Mouse (Mus musculus): ENCODE results near the gene Chst11. TPM values are rescaled to one million over a fixed set of nuclear protein-coding genes. Genes with fewer than 3 reads are reported as not detected.

Chst11 gene
- total RNA-seq, 1 experiment from 2014 or later: 34.0 TPM

- no peak for DNase-seq
These were observed 6.6 kb downstream of the Chst11 start for GRCm38 (mm10) chr10:82991756-82992519.

GRCm38 (mm10) chr10:82994284-82994683, 9.0 kb downstream of the Chst11 start:
- DNase-seq: no peak

GRCm38 (mm10) chr10:82997460-82997859, 12.2 kb downstream of the Chst11 start:
- no peak for DNase-seq

- DNase-seq: no peak
These were observed 14.9 kb downstream of the Chst11 start for GRCm38 (mm10) chr10:83000169-83000568.

GRCm38 (mm10) chr10:83000721-83001120, 15.4 kb downstream of the Chst11 start:
- no peak for DNase-seq

- no peak for DNase-seq
These were observed 18.6 kb downstream of the Chst11 start for GRCm38 (mm10) chr10:83003899-83004298.

- peak; percentile 49 for DNase-seq
These were observed 19.1 kb downstream of the Chst11 start for GRCm38 (mm10) chr10:83004389-83004788.

- DNase-seq: no peak
These were observed 19.7 kb downstream of the Chst11 start for GRCm38 (mm10) chr10:83005003-83005402.

GRCm38 (mm10) chr10:83006258-83006657, 21.0 kb downstream of the Chst11 start:
- no peak for DNase-seq

GRCm38 (mm10) chr10:83013984-83014383, 28.7 kb downstream of the Chst11 start:
- DNase-seq: no peak

GRCm38 (mm10) chr10:83015919-83016318, 30.6 kb downstream of the Chst11 start:
- no peak for DNase-seq

GRCm38 (mm10) chr10:83016779-83017178, 31.5 kb downstream of the Chst11 start:
- DNase-seq: no peak

GRCm38 (mm10) chr10:83017760-83018498, 32.6 kb downstream of the Chst11 start:
- DNase-seq: no peak

GRCm38 (mm10) chr10:83018521-83018920, 33.2 kb downstream of the Chst11 start:
- no peak for DNase-seq

GRCm38 (mm10) chr10:83019497-83020270, 34.4 kb downstream of the Chst11 start:
- DNase-seq: no peak

GRCm38 (mm10) chr10:83022616-83023015, 37.3 kb downstream of the Chst11 start:
- no peak for DNase-seq

GRCm38 (mm10) chr10:83026174-83026573, 40.9 kb downstream of the Chst11 start:
- no peak for DNase-seq

GRCm38 (mm10) chr10:83027673-83028072, 42.4 kb downstream of the Chst11 start:
- no peak for DNase-seq

- DNase-seq: no peak
These were observed 44.9 kb downstream of the Chst11 start for GRCm38 (mm10) chr10:83030103-83030661.

- no peak for DNase-seq
These were observed 45.6 kb downstream of the Chst11 start for GRCm38 (mm10) chr10:83030928-83031327.

GRCm38 (mm10) chr10:83031561-83031960, 46.3 kb downstream of the Chst11 start:
- no peak for DNase-seq

- peak; percentile 53 for DNase-seq
These were observed 47.3 kb downstream of the Chst11 start for GRCm38 (mm10) chr10:83032559-83032958.
